Mouse (Mus musculus): ENCODE results near the gene Msh6. TPM values are rescaled to one million over a fixed set of nuclear protein-coding genes. Genes with fewer than 3 reads are reported as not detected.
A peak's percentile ranks its signal among the peaks of the same experiment; 100 is the strongest.
"Not testable (repeated sequence)": the region's sequence is repeated elsewhere in the genome, so short reads cannot be mapped to it uniquely, and the experiment has no call there.

Gene Msh6
- polyA plus RNA-seq (2021), result 31.6 TPM

DNA sequence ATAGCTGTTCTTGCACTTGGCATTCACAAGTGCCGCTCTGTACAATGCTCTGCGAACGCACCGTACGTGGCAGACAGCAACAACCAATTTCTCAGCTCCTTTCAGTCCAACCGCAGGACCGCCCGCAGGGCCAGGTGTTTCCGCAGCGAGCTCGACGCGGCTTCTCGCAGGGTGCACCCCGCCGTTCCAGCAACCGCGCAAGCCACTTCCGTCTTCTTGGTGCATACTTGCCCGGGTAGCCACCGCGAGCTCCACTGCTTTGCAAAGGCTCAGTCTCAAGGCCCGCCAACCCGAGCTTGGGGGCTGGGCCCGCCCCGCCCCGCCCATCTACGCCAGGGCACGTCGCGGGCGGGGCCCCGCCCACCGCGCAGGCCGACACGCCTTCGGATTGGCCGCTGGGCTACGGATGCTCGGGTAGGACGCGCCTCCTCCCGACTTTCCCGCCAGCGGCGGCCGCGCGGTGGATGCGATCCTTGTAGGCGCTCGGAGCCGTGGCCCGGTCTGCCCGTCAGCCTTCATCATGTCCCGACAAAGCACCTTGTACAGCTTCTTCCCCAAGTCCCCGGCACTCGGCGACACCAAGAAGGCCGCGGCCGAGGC is at the start of gene Msh6:
Msh6 (plus strand) TSS at position 434 of the 600 bp plus-strand sequence.
- peak; percentile 41 for DNase-seq (ENCODE audit: low read depth, low spot score)
- H3K27me3 ChIP-seq, result no peaks in the 10 kb centered on the region
- in situ Hi-C loops (cut with MboI; ENCODE audit: low pct_unique_long_range_greater_than_20kb), result no loop called here
- ChIA-PET POLR2A (no interaction called here), CTCF (interaction anchor here (1.0 to 1.6 kb wide), 3 partner anchors 12 to 283 kb away, joined by 3 to 4 read pairs (median 3); no protein-coding TSS in a partner anchor)
- no peak for TF ChIP-seq CTCF (IDR thresholded peaks at IDR 0.05)
- peak; percentile 95 for ATAC-seq

GRCm38 (mm10) chr17:87934326-87934725 is 40.5 kb upstream of the Msh6 start:
- no peak for TF ChIP-seq CTCF (IDR thresholded peaks at IDR 0.05)
- in situ Hi-C loops (cut with MboI; ENCODE audit: low pct_unique_long_range_greater_than_20kb), result no loop called here
- ChIA-PET POLR2A (no interaction called here), CTCF (no interaction called here)
- DNase-seq (ENCODE audit: low read depth, low spot score) (no peak), ATAC-seq (no peak)
- H3K27me3 ChIP-seq, result no peaks in the 10 kb centered on the region

GRCm38 (mm10) chr17:87934736-87935135 is 40.1 kb upstream of the Msh6 start:
- TF ChIP-seq CTCF (IDR thresholded peaks at IDR 0.05), result no peak
- ATAC-seq (no peak), DNase-seq (ENCODE audit: low read depth, low spot score) (no peak)
- no peaks in the 10 kb centered on the region for H3K27me3 ChIP-seq
- in situ Hi-C loops (cut with MboI; ENCODE audit: low pct_unique_long_range_greater_than_20kb), result no loop called here
- ChIA-PET CTCF (no interaction called here), POLR2A (no interaction called here)

- in situ Hi-C loops (cut with MboI; ENCODE audit: low pct_unique_long_range_greater_than_20kb), result no loop called here
- POLR2A ChIA-PET, result no interaction called here
- TF ChIP-seq CTCF (IDR thresholded peaks at IDR 0.05), result no peak
- no peak for DNase-seq (ENCODE audit: low read depth, low spot score)
- CTCF ChIA-PET, result interaction anchor here (0.7 kb wide), 1 partner anchor 9 kb away, joined by 3 read pairs; no protein-coding TSS in a partner anchor
- H3K27me3 ChIP-seq, result no peaks in the 10 kb centered on the region
- no peak for ATAC-seq
These were observed 38.7 kb upstream of the Msh6 start for GRCm38 (mm10) chr17:87936156-87936555.

DNA sequence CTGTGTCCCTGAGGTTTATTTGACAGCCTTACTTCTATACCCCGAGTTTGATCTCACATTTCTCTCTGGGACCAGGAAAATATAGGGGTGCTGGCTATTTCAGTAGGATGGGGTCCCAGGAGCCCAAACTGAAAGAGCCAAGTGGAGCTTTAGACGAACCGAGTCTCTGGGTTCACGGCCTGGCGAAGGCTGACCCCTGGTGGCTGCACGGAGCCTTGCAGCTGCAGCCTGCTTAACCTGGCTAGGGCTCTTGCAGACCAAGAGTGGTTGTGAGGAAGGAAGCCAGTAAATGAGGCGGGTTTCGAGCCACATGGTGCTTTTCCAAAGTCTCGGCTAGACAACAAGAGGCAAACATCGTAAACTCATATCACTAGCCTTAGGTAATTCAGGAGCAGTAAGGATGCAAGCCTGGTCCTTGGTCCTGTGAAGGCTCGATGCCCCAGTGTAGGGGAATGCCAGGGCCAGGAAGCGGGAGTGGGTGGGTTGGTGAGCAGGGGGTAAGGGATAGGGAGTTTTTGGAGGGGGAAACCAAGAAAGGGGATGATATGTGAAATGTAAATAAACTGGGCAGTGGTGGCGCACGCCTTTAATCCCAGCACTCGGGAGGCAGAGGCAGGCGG is 25.8 kb upstream of the Msh6 start:
- no peaks in the 10 kb centered on the region for H3K27me3 ChIP-seq
- in situ Hi-C loops (cut with MboI; ENCODE audit: low pct_unique_long_range_greater_than_20kb), result loop anchor here (5.0 kb wide), 2 partner anchors 67 to 257 kb away; no protein-coding TSS in a partner anchor
- POLR2A ChIA-PET, result no interaction called here
- peak; percentile 84 for ATAC-seq
- peak; percentile 99 for TF ChIP-seq CTCF (IDR thresholded peaks at IDR 0.05)
- no peak for DNase-seq (ENCODE audit: low read depth, low spot score)
- CTCF ChIA-PET, result interaction anchor here (0.6 to 2.0 kb wide), 5 partner anchors 78 to 265 kb away, joined by 3 to 17 read pairs (median 4); no protein-coding TSS in a partner anchor

DNA sequence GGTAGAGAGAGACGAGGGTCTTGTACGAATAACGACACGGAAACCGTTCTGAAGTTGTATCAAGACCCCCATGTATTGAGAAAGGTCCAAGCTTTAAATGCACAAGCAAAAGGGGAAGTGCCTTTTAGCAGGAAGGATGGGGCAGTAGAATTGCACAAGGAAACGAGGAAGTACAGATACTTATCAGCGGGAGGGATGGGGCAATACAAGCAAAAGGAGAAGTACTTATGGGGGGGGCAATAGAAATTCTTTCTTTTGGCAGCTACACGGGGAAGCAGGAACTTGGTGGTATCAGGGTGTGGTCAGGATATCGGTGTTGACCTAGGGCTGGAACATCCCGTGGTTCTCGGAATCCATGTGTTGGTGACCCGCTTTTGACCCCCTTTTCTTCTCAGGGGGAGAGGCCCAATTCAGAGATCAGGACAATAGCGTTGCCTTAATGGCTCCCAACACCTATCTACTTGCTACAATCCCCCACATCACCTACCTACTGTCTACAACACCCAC is 20.2 kb upstream of the Msh6 start:
- CTCF ChIA-PET; H3K27me3 ChIP-seq; DNase-seq (ENCODE audit: low read depth, low spot score); ATAC-seq; POLR2A ChIA-PET: not testable (repeated sequence)
- in situ Hi-C loops (cut with MboI; ENCODE audit: low pct_unique_long_range_greater_than_20kb), result loop anchor here (10.0 kb wide), 1 partner anchor 350 kb away; no protein-coding TSS in a partner anchor

DNA sequence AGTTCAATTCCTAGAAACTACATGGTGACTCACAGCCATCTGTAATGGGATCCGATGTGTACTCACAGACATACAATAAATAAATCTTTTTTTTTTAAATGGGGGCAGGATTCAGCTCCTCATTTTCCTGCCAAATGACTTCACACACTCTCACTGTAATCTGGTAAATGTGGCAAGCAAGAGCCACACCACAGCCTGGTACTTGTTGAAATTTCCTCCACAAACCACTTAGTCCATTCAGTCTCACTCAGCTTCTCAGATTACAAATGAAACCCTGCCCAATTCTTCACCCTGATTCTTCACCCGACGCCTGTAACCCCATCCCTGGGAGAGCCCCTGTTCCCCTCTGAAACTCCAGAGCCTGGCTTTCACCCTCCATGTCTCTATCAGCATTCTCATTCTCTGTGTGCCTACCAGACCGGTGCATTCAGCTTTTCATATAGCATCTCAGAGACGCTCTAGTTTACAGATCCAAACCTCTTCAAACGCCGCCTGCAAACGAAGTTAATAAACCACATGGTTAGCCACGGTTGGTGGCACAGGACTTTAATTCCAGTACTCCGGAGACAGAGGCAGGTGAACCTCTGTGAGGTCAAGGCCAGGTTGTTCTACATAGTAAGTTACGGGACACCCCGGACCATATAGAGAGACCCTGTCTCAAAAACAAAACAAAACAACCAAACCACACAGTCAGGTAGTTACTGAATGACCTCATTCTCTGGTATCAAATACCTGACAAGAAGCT is 17.6 kb upstream of the Msh6 start:
- TF ChIP-seq CTCF (IDR thresholded peaks at IDR 0.05), result no peak
- H3K27me3 ChIP-seq, result no peaks in the 10 kb centered on the region
- POLR2A ChIA-PET, result no interaction called here
- CTCF ChIA-PET, result interaction anchor here (1.8 to 2.6 kb wide), 2 partner anchors 11 to 260 kb away, joined by 4 to 11 read pairs; no protein-coding TSS in a partner anchor
- DNase-seq (ENCODE audit: low read depth, low spot score) (no peak), ATAC-seq (peak; percentile 36)
- in situ Hi-C loops (cut with MboI; ENCODE audit: low pct_unique_long_range_greater_than_20kb), result loop anchor here (10.0 kb wide), 1 partner anchor 352 kb away; no protein-coding TSS in a partner anchor

- TF ChIP-seq CTCF (IDR thresholded peaks at IDR 0.05), result peak; percentile 47
- DNase-seq (ENCODE audit: low read depth, low spot score) (no peak), ATAC-seq (no peak)
- ChIA-PET POLR2A (interaction anchor here (0.6 kb wide), 1 partner anchor 290 kb away, joined by 3 read pairs; no protein-coding TSS in a partner anchor), CTCF (interaction anchor here (1.2 to 2.6 kb wide), 3 partner anchors 10 to 261 kb away, joined by 3 to 11 read pairs (median 4); no protein-coding TSS in a partner anchor)
- H3K27me3 ChIP-seq, result no peaks in the 10 kb centered on the region
- in situ Hi-C loops (cut with MboI; ENCODE audit: low pct_unique_long_range_greater_than_20kb), result loop anchor here (10.0 kb wide), 1 partner anchor 353 kb away; no protein-coding TSS in a partner anchor
These were observed 16.6 kb upstream of the Msh6 start for GRCm38 (mm10) chr17:87958283-87958682.

- POLR2A ChIA-PET; ATAC-seq; H3K27me3 ChIP-seq; DNase-seq (ENCODE audit: low read depth, low spot score): not testable (repeated sequence)
- in situ Hi-C loops (cut with MboI; ENCODE audit: low pct_unique_long_range_greater_than_20kb), result loop anchor here (10.0 kb wide), 1 partner anchor 355 kb away; no protein-coding TSS in a partner anchor
- CTCF ChIA-PET, result interaction anchor here (1.2 kb wide), 1 partner anchor 14 kb away, joined by 3 read pairs; no protein-coding TSS in a partner anchor
These were observed 15.5 kb upstream of the Msh6 start for GRCm38 (mm10) chr17:87959406-87959805.

GRCm38 (mm10) chr17:87959931-87960330 is 14.9 kb upstream of the Msh6 start:
- DNase-seq (ENCODE audit: low read depth, low spot score); ATAC-seq; CTCF ChIA-PET; H3K27me3 ChIP-seq: not testable (repeated sequence)
- POLR2A ChIA-PET, result interaction anchor here (0.7 kb wide), 1 partner anchor 33 kb away, joined by 3 read pairs; no protein-coding TSS in a partner anchor
- in situ Hi-C loops (cut with MboI; ENCODE audit: low pct_unique_long_range_greater_than_20kb), result loop anchor here (10.0 kb wide), 1 partner anchor 355 kb away; no protein-coding TSS in a partner anchor
